Mouse (Mus musculus): Measurements from ENCODE around the gene Abcc10. TPM values are rescaled to one million over a fixed set of nuclear protein-coding genes. Genes with fewer than 3 reads are reported as not detected.
A peak's percentile ranks its signal among the peaks of the same experiment; 100 is the strongest.

The Abcc10 gene
- polyA plus RNA-seq, 1 experiment from 2014 or later = 4.3 TPM

DNA sequence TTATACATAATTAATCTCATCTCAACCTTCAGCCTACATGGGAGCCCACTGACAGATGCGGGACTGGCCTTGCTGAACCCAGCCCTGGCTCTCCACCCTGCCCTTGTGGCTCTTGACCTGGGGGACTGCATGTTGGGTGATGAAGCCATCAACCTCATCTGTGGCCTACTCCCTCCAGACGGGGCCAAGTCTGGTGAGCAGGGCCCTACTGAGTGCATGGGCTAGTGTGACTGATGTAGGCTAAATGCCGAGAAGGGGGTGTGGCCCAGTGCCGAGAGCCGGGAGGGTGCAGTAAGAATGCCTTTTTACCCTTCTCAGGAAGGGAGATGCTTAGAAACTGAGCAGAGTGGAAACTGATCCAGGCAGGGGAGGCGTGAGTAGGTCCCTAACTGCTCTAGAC, 73.0 kb downstream of the Abcc10 start:
- Histone ChIP-seq H3K27ac (no peak overlapping the region), H3K4me2 (peak overlapping the region; percentile 97; the same call in 1 of the 2 replicates), H3K9ac (no peak overlapping the region), H3K4me3 (0 out of 2 replicates have a peak overlapping the region, but pooled peaks have one; percentile 63), H3K27me3 (peaks cover 18% of the 10 kb centered on the region), H3K36me3 (peaks cover 38% of the 10 kb centered on the region), H3K9me3 (replicated peaks) (no peaks in the 10 kb centered on the region), H3K4me1 (replicated peaks) (peaks cover 17% of the 10 kb centered on the region)
- WGBS = 25% methylated on average over 6 of the region's 6 CpGs
- ATAC-seq (replicated peaks; ENCODE audit: insufficient number of reproducible peaks, insufficient read depth, low FRiP score, low read depth) = no peak

DNA sequence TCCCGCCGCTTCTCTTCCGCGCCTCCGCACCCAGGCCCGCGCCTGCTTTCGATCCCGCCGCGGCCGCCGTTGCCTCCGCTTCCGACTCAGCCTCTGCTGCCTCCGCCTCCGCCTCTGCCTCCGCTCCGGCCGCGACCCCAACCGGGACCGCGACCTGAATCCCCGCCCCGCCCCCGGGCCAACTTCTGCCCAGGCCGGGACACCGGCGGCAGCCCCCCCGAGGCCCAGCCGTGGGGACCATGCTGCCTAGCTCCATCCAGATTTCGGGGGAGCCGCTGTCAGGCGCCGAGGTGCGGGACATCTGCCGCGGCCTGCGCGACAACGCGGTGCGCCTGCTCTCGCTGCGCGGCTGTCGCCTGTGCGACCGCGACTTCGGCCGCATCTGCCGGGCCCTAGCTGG, 74.0 kb downstream of the Abcc10 start:
- Histone ChIP-seq H3K27ac (no peak overlapping the region), H3K4me2 (peak overlapping the region; percentile 97), H3K9ac (peak overlapping the region; percentile 47), H3K4me1 (replicated peaks) (peaks cover 23% of the 10 kb centered on the region), H3K4me3 (peak overlapping the region; percentile 63), H3K36me3 (peaks cover 32% of the 10 kb centered on the region), H3K9me3 (replicated peaks) (no peaks in the 10 kb centered on the region), H3K27me3 (peaks cover 18% of the 10 kb centered on the region)
- ATAC-seq (replicated peaks; ENCODE audit: insufficient number of reproducible peaks, insufficient read depth, low FRiP score, low read depth) = peak; percentile 13; the same call in 1 of the 2 replicates
- 0% methylated on average over 53 of the region's 54 CpGs for WGBS

- Histone ChIP-seq H3K27ac (no peak within 1 kb of the TSS), H3K9me3 (replicated peaks) (no peaks in the 10 kb centered on the region), H3K36me3 (peaks cover 27% of the 10 kb centered on the region), H3K27me3 (peaks cover 18% of the 10 kb centered on the region), H3K4me3 (peak within 1 kb of the TSS; percentile 63), H3K4me2 (peak within 1 kb of the TSS; percentile 97), H3K4me1 (replicated peaks) (peaks cover 28% of the 10 kb centered on the region), H3K9ac (peak within 1 kb of the TSS; percentile 47)
- ATAC-seq (replicated peaks; ENCODE audit: insufficient number of reproducible peaks, insufficient read depth, low FRiP score, low read depth) = peak; percentile 76
- 2% methylated on average over 47 of the region's 48 CpGs for WGBS
Measured at GRCm38 (mm10) chr17:46253452-46254084, 74.6 kb downstream of the Abcc10 start, which contains the start of gene Lrrc73. TSS of gene Lrrc73 (plus strand) at chr17:46253531.

Other genes starting within 250 kb of the Abcc10 start
- gene Mrps18a, start 217.4 kb downstream of the Abcc10 start, polyA plus RNA-seq (2015; fragmentation: Nextera tagmentation; extraction: Ambion mirVana) = 118 and 121 TPM in 2 replicates
- gene Rsph9, start 184.1 kb downstream of the Abcc10 start, polyA plus RNA-seq (2015; fragmentation: Nextera tagmentation; extraction: Ambion mirVana) = 5.8 and 6.9 TPM in 2 replicates
- 31.4 and 34.4 TPM in 2 replicates for gene Mad2l1bp, start 174.8 kb downstream of the Abcc10 start, polyA plus RNA-seq (2015; fragmentation: Nextera tagmentation; extraction: Ambion mirVana)
- 33.8 and 36.8 TPM in 2 replicates for gene Gtpbp2, start 167.3 kb downstream of the Abcc10 start, polyA plus RNA-seq (2015; fragmentation: Nextera tagmentation; extraction: Ambion mirVana)
- gene Polh, start 125.7 kb downstream of the Abcc10 start, polyA plus RNA-seq (2015; fragmentation: Nextera tagmentation; extraction: Ambion mirVana) = 11.7 and 12.7 TPM in 2 replicates
- gene Xpo5, start 125.6 kb downstream of the Abcc10 start, polyA plus RNA-seq (2015; fragmentation: Nextera tagmentation; extraction: Ambion mirVana) = 15.1 and 22.0 TPM in 2 replicates
- gene Polr1c, start 80.3 kb downstream of the Abcc10 start, polyA plus RNA-seq (2015; fragmentation: Nextera tagmentation; extraction: Ambion mirVana) = 36.3 and 51.0 TPM in 2 replicates
- 72.1 and 97.8 TPM in 2 replicates for gene Yipf3, start 80.3 kb downstream of the Abcc10 start, polyA plus RNA-seq (2015; fragmentation: Nextera tagmentation; extraction: Ambion mirVana)
- 0.47 and 0.94 TPM in 2 replicates for gene Lrrc73, start 74.8 kb downstream of the Abcc10 start, polyA plus RNA-seq (2015; fragmentation: Nextera tagmentation; extraction: Ambion mirVana)
- gene Tjap1, start 45.3 kb downstream of the Abcc10 start, polyA plus RNA-seq (2015; fragmentation: Nextera tagmentation; extraction: Ambion mirVana) = 39.5 and 44.9 TPM in 2 replicates
- 0.49 and 1.7 TPM in 2 replicates for gene Dlk2, start 30.9 kb downstream of the Abcc10 start, polyA plus RNA-seq (2015; fragmentation: Nextera tagmentation; extraction: Ambion mirVana)
- 6.4 and 6.5 TPM in 2 replicates for gene Zfp318, start 55.4 kb upstream of the Abcc10 start, polyA plus RNA-seq (2015; fragmentation: Nextera tagmentation; extraction: Ambion mirVana)
- gene Crip3, start 100.6 kb upstream of the Abcc10 start, polyA plus RNA-seq (2015; fragmentation: Nextera tagmentation; extraction: Ambion mirVana) = 3.5 and 28.8 TPM in 2 replicates
- gene Slc22a7, start 110.1 kb upstream of the Abcc10 start, polyA plus RNA-seq (2015; fragmentation: Nextera tagmentation; extraction: Ambion mirVana) = 0.25 and 0.74 TPM in 2 replicates
- gene Ttbk1, start 159.3 kb upstream of the Abcc10 start, polyA plus RNA-seq (2015; fragmentation: Nextera tagmentation; extraction: Ambion mirVana) = 0.05 and 0.29 TPM in 2 replicates
- 23.1 and 27.6 TPM in 2 replicates for gene Dnph1, start 168.4 kb upstream of the Abcc10 start, polyA plus RNA-seq (2015; fragmentation: Nextera tagmentation; extraction: Ambion mirVana)
- 4.6 and 5.5 TPM in 2 replicates for gene Cul9, start 218.0 kb upstream of the Abcc10 start, polyA plus RNA-seq (2015; fragmentation: Nextera tagmentation; extraction: Ambion mirVana)
- gene Srf, start 227.8 kb upstream of the Abcc10 start, polyA plus RNA-seq (2015; fragmentation: Nextera tagmentation; extraction: Ambion mirVana) = 8.7 and 14.6 TPM in 2 replicates

Data from heart, embryonic 15.5 days (tissue).